Mouse (Mus musculus) CD4-positive helper T cell, adult 2 months (primary cell): Measurements from ENCODE around the gene Rdh12.

ENCODE experiments used
- DNase-seq: peaks from one replicate; pipeline ENCODE4 v3.0.0-alpha.2; 2012; ENCODE audit warnings: low read depth, missing footprints, low spot score

Gene Rdh12

GRCm38 (mm10) chr12:79248110-79248509 is 39.4 kb downstream of the Rdh12 start:
- no peak for DNase-seq

- DNase-seq = no peak
Observed at GRCm38 (mm10) chr12:79253294-79254053, 44.8 kb downstream of the Rdh12 start.

GRCm38 (mm10) chr12:79254975-79255374 is 46.3 kb downstream of the Rdh12 start:
- DNase-seq = no peak

GRCm38 (mm10) chr12:79260154-79260553 is 51.4 kb downstream of the Rdh12 start:
- DNase-seq = no peak

GRCm38 (mm10) chr12:79261035-79261434 is 52.3 kb downstream of the Rdh12 start:
- no peak for DNase-seq
